Mouse (Mus musculus) heart, postnatal 4 days (tissue): Measurements from ENCODE around the gene Ifnar1. TPM values are rescaled to one million over a fixed set of nuclear protein-coding genes. Genes with fewer than 3 reads are reported as not detected.

ENCODE experiments used
- DNase-seq: peaks from one replicate; pipeline ENCODE4 v3.0.0; 2021
- total RNA-seq, 2 experiments: library from RNA; stranded (reverse); gene quantifications; 2 replicates each; pipeline ENCODE4 v1.2.3; 2021

The Ifnar1 gene
- total RNA-seq, 2 experiments from 2014 or later: 50.3 to 56.0 TPM

DNA sequence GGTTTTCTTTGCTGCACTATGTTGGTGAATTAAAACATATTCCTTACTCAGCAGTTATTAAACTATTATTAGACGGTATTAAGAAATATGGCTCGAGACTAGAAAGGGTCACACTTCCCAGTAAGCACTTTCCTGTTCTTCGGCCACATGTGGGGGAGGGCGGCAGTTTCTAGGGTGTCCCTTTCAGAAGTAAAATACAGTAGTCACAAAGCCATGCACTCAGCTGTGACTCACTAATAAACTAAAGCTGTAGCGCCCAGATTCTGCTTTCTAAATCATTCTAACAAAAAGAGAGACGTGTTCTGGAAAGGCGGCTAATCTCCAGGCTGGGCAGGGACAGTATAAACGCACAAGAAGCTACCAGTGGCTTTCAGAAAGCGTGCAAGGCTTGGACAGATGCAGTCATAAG is 23.3 kb upstream of the Ifnar1 start:
- DNase-seq: no peak

DNA sequence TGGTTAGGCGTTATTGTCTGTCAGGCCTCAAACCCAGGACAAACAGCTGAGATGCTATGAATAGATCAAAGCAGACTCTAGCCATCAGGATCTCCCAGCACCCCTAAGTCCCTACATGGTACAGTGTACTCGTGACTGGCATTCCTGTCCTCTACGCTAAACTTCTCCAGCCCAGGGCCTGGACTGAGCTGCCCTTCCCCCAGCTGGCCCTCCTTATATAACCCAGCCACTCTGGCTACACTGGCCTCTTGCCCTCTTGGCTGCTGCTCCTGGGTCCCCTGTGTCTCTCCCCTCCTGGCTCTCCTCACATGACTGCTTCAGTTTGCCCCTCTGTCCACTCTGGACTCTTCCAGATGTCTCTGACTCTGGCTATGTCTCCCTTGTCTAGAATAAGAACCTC is 22.4 kb upstream of the Ifnar1 start:
- DNase-seq: peak; percentile 65

DNA sequence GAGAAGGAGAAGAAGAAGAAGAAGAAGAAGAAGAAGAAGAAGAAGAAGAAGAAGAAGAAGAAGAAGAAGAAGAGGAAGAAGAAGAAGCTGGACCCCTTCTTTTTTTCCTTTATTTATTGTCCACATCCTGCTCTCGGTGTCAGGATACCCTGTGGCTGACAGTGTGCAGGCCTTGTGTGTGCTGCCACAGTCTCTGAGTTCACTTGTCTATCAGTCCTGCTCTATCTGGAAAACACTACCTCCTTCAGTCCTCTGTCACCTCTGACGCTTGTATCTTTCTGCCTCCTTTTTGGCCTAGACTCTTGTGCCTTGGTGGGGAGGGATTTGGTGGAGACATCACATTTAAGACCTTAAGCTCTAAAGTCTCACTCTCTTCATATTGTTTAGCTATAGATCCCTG is 21.6 kb upstream of the Ifnar1 start:
- DNase-seq: no peak

DNA sequence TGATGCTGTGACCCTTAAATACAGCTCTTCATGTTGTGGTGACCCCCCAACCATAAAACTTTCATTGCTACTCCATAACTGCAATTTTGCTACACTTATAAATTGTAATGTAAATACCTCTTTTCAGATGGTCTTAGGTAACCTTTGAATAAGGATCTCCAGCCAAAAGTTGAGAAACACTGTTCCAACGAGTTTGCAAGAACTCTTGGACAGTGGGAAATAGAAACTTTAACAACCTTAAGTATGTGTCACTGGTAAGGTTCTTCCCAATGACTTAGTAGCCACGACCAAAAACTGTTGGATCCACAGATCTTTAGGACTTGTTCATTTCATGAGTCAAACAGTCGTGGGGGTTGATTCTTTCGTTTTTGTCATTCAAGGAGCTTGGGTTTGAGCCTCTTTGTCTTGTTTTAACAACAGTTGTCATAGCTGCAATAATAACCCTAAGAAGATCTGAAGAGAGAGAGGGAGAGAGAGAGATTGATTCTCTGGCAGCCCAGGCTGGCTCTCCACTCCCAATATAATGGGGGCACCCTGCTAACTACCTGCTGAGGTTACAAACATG is 21.1 kb upstream of the Ifnar1 start:
- DNase-seq: no peak

DNA sequence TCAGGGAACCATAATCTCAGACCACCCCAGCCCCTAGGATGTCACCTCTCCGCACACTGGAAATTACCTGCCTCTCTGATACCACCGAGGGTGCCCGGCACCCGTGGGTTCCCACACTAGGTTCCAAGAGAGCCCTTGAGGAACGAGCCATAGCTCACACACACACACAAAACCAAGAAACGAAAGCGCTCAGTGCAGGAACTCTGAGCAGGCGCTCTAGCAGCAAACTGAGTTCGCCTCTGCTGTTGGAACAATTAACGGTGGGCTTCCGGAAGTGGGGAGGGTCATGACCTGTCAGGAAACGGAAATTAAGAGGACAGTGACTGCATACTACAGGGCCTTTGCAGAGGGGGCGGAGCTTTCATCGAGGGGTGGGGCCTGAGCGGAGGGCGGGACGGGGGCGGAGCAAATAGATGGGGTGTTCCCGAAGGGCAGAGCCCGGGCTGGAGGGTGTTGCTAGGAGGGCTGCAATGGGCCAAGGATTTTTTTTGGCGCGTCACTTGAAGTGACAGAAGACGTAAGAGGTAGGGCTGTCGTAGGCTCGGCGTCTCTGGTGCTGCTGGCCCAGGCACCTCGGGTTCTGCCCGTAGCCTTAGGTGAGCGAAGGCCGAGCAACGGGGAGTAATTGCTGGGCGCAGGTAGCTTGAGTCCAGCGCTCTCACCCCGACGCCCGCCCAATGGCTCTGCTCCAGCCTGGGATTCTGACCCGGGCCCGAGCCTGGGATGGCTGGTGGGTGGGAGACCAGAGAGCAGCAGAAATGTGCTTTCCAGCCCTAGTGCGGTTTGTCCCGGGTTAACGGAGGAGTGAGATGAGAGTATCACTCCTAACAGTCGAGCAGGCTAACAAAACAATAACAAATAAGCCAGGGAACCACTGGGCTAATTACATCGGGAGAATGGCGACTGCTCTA is 20.2 kb upstream of the Ifnar1 start:
- DNase-seq: peak; percentile 93

DNA sequence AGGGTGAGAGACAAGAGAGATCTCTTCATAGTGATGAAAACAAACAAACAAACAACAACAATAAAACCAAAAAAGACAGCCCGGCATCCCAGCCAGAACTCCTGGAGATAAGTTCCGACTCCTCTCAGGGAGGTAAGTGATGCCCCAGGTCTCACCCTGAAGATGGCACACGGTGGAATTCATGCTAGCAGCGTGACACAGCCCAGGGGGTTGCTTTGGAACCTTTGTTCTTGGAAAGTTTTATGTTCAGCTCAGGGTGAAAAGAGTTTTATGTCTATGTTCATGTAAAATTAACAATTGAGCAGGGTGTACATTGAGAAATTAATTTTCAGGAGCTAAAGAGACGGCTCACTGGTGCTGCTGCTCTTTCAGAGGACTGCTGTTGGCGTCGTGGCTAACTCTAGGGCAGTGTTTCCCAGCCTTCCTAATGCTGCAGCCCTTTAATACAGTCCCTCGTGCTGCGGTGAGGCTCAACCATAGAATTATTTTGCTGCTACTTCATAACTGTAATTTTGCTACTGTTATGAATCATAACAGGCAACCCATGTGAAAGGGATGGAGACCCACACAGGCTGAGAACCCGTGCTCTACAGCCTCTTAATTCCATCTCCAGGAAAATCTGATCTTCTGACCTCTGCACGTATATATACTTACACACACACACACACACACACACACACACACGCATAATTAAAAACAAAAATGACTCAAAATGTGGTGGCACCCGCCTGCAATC is 19.4 kb upstream of the Ifnar1 start:
- DNase-seq: no peak

DNA sequence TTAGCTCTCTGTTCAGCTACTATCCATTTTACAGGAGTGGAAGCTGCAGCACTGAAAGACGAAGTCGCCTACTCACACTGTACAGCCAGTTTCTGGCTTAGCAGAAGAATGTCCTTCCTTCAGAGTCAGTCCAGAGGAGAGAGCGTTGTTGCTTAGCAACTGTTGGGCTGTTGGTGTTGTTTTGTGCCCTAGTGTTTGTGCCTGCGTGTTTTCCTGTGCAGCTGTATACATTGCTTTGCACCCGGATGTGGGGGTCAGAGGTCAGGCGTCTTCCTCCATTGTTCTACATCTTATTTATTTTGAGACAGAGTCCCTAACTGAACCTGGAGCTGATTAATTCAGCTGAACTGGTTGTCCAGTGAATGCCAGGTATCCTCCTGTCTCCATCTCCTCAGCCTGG is 18.5 kb upstream of the Ifnar1 start:
- DNase-seq: peak; percentile 57

DNA sequence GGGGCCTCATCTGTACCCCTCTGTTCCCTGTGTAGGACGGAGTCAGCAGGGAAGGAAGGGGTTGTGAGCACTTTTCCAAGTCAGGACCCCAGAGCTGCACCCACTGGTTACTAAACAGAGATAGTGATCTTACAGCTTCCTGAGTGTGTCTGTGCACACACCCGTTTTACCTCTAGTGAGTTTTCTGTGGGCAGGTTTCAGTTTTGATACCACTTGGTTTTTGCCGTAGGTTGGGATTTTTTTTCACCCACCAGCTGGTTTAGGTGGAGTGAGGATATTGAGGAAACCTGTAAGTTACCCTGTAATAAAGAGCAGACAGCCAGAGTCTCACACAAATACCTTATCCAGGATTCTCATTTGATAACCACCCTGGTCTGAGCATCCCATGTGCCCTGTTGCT is 14.6 kb upstream of the Ifnar1 start:
- DNase-seq: no peak

DNA sequence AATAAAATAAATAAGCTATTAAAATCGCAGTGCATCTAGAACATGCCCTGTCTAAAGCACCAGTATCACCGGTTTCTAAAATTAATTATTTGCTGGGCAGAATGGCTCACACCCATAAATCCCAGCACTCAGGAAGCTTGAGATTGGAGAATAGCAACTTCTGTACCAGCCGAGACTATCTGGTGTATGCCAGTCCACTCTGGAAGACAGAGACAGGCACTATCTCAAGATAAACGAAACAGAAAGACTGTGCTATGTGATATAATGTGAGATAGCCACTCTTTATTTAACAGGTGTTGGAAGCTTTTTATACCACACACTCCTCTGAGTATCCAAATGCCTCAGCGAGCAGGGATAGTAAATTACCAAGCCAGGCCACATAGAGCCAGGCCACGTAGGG is 13.6 kb upstream of the Ifnar1 start:
- no peak for DNase-seq

DNA sequence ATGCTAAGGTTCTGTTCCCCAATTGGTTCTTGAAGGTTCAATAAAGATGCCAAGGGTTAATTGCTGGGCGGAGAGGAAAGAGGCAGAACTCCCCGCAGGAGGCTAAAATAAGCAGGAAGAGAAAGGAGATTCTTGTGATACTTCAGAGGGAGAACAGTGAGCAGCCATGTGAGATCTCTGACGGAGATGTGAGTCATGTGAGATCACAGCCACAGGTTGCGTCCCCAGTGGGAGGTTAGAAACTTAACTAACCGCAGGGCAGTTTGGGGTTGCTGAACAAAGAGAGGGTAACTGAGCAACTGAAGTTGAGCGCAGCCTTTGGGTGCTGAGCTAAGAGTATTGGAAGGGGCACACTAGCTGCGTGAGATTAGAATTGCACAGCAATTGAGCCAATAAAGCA is 9.3 kb upstream of the Ifnar1 start:
- no peak for DNase-seq

DNA sequence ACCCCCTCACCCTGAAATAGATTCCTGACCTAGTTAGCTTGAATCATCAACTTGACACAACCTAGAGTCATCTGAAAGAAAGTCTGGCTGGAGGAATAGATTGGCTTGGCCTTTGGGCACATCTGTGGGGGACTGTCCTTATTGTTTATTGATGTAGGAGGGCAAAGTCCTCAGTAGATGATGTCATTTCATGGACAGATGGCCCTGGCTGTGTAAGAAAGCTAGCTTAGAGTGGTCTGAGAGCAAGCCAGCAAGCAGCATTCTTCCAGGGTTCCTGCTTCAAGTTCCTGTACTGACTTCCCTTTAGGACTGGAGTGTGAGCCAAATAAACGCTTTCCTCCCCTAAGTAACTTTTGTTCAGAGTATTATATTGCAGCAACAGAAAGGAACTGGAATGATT is 7.0 kb upstream of the Ifnar1 start:
- DNase-seq: no peak

DNA sequence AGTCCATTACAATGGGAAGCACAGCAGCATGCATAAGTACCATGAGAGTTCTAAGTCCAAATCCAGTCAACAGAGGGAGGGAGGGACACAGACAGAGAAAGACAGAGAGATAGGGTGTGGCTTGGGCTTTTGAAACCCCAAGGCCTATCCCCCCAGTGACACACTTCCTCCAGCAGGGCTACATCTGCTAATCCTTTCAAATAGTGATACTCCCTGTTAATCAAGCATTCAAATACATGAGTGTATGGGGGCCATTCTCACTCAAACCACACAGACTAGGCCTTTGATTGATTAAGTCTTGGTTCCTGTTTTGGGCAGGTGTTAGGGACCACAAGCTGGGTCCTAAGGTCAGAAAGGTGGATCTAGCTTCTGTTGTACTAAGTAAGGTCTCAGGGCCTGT is 4.5 kb upstream of the Ifnar1 start:
- no peak for DNase-seq

DNA sequence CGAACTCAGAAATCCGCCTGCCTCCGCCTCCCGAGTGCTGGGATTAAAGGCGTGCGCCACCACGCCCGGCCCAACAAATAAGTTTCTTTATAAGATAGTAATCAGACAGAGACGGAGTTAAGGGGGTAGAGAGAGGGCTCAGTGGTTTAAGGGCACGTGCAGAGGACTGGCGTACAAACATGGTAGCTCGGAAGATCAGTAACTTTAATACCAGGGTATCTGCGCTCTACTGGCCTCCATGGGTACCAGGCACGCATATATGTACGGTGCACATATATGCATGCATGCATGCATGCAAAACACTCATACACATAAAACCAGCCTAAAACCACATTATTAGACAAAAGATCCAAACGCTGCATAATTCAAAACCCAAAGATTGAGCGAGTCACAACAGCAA is 651 bp upstream of the Ifnar1 start:
- DNase-seq: no peak

DNA sequence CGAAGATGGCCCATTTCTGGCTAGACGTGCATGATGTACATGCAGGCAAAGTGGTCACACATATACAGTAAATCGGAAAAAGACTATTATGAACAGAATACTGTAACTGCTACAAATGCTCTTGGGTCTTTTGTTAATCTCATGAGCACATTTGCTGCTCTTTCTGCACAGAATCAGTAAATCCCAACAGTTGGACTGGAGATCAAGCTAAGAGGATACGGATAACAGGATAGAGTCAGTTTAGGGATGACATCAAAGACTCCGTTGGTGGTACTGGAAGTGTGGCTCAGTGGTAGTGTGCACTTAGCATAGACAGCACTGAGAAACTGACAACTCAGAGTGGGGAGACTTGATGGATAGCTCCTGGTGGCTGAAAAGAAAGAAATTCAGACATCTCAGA is 803 bp downstream of the Ifnar1 start:
- DNase-seq: no peak

DNA sequence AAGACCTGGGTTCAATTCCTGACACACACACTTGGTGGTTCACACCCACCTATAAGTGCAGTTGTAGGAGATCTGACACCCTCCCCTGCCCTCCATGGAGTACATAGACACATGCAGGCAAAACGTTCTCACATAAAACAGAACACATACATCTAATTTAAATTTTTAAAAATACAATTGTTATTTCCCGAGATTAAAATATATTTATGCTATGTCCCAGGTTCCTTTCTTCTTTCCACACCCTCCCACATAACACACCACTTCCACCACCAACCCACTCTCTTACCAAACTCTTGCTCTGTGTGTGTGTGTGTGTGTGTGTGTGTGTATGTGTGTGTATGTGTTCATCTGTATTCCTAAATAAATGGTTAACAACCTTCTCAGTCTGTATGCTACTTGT is 3.0 kb downstream of the Ifnar1 start:
- no peak for DNase-seq

DNA sequence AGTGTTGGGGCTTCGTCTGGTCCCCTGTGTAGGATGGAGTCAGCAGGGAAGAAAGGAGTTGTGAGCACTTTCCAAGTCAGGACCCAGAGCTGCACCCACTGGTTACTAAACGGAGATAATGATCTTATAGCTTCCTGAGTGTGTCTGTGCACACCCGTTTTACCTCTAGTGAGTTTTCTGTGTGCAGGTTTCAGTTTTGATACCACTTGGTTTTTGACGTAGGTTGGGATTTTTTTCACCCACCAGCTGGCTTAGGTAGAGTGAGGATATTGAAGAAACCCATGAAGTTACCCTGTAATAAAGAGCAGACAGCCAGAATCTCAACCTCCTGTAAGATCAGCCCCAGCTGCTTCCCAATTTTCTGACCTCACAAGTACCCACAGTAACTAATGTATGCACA is 5.9 kb downstream of the Ifnar1 start:
- DNase-seq: no peak

DNA sequence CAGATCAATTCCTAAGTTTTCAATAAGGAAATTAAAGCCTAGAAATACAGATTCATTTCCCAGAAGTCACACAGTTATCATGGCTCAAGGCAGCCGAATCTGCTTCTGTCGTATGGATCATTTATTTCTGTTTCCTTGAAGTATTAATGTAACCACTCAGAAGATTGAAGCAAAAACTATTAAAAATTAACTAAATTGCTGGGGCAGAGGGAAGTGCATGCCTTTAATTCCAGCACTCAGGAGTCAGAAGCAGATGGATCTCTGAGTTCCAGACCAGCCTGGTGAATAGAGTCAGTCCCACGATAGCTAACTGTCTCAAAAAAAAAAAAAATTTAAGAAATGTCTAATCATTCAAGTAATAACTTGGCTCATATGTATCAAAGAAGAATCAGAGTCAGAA is 6.4 kb downstream of the Ifnar1 start:
- DNase-seq: no peak

DNA sequence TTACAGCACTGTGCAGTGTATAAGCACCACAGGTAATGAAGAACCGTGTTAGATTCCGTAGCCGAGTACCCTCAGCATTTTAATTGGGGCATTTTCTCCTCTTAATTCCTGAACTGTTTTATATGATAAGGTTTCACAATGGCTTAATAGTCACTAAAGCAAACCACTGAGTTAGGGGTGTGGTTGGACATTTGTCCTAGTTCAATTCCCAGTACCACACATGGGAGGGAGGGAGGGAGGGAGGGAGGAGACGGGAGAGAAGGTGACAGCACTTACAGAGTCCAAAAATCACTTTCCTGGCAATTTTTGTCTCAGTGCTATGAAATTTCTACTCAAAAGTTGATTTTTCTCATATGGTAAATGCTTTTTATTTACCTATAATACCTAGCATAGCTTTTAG is 10.5 kb downstream of the Ifnar1 start:
- DNase-seq: no peak

DNA sequence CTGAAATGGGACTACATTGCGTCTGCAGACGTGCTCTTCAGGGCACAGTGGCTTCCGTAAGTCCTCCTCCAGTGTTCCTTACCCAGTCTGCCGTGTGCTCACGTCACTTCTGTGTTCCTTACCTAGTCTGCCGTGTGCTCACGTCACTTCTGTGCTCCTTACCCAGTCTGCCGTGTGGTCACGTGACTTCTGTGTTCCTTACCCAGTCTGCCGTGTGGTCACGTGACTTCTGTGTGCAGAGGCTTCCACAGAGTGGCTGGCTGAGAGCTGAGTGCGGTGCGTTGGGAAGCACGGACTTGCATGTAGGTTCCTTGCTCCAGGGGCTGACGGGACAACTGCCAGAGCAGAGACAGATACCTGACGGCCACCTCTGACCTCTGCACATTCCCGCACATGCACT is 11.2 kb downstream of the Ifnar1 start:
- no peak for DNase-seq

DNA sequence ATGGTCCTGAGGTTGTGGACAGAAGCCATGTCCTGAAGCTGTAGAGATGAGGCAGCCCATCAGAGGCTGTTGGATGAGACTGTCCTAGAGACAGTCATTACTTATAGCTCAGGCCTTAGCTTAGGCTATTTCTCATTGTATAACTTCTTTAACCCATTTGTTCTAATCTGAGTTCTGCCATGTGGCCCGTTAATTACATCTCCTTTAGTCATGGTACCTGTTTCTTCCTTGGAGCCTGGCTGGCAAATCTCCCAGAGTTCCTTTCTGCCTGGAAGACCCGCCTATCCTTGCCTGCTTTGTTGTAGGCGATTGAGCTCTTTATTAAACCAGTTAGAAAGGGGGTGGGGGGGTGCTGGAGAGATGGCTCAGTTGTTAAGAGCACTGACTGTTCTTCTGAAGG is 11.7 kb downstream of the Ifnar1 start:
- no peak for DNase-seq

DNA sequence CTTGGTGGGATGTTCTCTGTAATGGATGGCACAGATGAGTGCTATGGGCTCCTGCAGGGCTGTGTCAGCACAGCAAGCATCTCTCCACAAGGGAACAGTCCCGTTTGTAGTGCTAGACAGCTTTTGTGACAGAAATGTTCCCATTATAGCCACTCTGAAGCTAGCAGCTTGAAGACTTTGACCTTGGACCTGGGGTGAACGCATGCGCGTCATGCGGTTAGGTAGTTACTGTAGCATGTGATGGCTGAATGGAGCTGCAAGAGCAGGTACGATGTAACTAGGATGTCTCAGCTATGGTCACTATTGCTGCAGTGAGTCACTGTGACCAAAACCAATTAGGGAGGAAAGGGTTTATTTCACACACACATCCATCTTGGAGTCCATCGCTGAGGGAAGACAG is 13.0 kb downstream of the Ifnar1 start:
- no peak for DNase-seq

DNA sequence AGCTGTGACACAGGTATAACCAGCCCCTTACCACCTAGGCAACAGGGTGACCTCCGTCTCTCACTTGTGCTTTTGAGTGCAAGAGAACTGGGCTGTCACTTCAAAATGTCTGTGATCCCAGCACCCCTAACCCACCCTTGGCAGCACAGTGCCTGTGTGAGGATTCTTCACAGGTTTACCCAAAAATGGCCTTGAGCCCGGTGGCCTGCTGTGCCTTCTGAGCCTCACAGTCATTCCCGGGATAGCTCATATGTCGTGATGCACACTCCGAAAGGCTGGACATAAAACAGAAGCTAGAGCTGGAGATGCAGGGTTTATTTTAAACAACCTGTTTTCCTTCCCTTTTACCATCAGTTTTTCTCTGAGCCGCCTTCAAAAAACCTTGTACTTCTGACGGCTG is 19.7 kb downstream of the Ifnar1 start:
- DNase-seq: no peak

DNA sequence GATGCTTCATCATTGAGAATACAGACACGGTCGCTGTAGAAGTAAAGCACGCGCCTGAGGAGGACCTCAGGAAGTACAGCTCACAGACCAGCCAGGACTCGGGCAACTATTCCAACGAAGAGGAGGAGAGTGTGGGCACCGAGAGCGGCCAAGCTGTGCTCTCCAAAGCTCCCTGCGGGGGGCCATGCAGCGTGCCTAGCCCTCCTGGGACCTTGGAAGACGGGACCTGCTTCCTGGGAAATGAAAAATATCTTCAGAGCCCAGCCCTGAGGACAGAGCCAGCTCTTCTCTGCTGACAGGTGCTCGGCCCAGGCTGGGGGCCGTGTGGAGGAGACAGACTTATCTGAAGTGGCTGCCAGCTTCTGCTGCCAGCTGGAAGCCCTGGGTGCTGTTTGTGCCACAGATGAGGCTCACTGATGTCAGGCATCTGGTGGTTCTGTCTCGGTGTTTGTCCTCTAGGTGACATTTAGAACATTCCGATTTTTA is 20.1 kb downstream of the Ifnar1 start:
- peak; percentile 54 for DNase-seq

DNA sequence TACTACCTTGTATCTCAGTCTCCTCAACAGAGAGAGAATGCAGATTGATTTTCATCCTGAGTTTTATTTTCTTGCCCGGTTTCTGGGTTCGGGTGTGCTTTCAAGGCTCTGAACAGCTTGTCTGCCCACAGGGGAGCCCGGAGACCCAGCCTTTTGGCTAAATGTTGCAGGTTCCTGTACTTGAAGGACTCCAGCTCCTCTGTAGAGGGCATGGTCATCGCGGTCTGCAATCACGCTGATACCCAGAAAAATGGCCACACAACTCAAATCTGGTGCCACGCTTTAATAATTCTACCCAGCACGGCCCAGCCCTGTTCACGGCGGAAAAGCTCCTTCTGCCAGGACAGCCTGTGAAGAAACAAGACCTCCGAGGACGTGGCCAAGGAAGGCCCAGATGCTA is 21.4 kb downstream of the Ifnar1 start:
- DNase-seq: no peak
